Mouse (Mus musculus) olfactory bulb, adult 2 months (tissue): ENCODE data around the gene Zfr2. TPM values are rescaled to one million over a fixed set of nuclear protein-coding genes. Genes with fewer than 3 reads are reported as not detected.

Source experiments
- H3K27ac ChIP-seq: fragments of 200-500 bp; 2 replicates; pipeline ENCODE4 v1.5.1; 2012; ENCODE audit warnings: low read depth, low read length; ENCODE audit not compliant: insufficient read depth
- H3K4me1 ChIP-seq: fragments of 200-500 bp; 2 replicates; pipeline ENCODE4 v1.6.1; 2012; ENCODE audit warnings: low read length; ENCODE audit not compliant: control insufficient read depth, insufficient read depth
- H3K4me3 ChIP-seq: fragments of 200-500 bp; 2 replicates; pipeline ENCODE4 v1.5.1; 2012; ENCODE audit warnings: mild to moderate bottlenecking, low read depth, low read length, moderate library complexity; ENCODE audit not compliant: insufficient read depth
- CTCF ChIP-seq: fragments of 200-500 bp; IDR thresholded peaks from 2 replicates; pipeline ENCODE4 v1.5.1; 2012; ENCODE audit warnings: low read depth, mild to moderate bottlenecking, low read length, moderate library complexity; ENCODE audit not compliant: insufficient read depth
- POLR2A ChIP-seq: fragments of 200-500 bp; IDR thresholded peaks from 2 replicates; pipeline ENCODE4 v1.6.1; 2012; ENCODE audit warnings: mild to moderate bottlenecking, low read depth, low read length, moderate library complexity; ENCODE audit not compliant: insufficient read depth
- WGBS: fragments of 180-500 bp; shearing (Covaris S2); methylation state at CpG from one replicate; pipeline ENCODE4 v1.1.7; 2018; 5-methylcytosine and 5-hydroxymethylcytosine counted together
- polyA plus RNA-seq: library from polyadenylated mRNA; stranded (reverse); fragments of >200 nt; gene quantifications from 2 replicates; pipeline ENCODE4 v1.2.4, GENCODE M21; 2012; ENCODE audit warnings: low replicate concordance; ENCODE audit not compliant: missing spikeins, insufficient read depth, insufficient read length

The Zfr2 gene
- polyA plus RNA-seq, 1 experiment = not detected

DNA sequence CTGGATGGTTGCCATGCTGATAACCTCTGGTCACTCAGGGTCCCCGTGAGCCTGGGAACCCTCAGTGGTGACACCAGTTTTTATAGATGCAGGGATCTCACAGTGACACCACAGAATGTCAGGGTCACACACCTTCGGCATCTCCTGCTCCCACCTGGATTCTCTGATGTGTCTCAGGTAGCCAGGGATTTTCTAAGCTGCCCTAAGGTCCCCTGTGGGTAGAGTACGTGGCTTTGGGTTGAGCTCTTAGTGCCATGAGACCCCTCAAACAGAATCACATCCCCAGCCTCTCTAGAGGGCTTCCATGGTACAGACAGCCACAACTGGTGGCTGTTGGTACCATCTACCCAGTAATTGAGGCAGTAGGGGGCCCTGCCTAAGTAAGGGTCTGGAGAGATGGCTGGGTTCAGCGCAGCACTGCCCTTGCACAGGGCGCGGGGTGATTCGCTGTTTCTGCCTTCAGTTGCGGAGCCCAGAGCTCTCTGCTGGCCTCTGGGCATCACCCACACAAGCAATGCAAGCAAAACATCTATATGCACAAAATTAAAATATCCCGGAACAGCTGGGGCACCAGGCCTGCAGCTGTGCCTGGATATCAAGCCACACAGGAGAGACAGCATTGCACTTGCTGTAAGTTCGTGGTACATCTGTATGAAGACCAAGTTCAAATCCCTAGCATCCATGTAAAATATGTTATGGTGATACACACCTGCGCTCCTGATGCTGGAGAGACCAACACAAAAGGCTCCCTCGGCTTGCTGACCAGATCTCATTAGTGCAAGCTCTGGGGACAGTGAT lies 3.7 kb downstream of the Zfr2 start:
- Histone ChIP-seq H3K4me1 (peaks cover 33% of the 10 kb centered on the region), H3K27ac (no peak overlapping the region), H3K4me3 (no peak overlapping the region)
- WGBS = 71% methylated on average over 12 of the region's 12 CpGs
- no peak for TF ChIP-seq POLR2A
- no peak for TF ChIP-seq CTCF

DNA sequence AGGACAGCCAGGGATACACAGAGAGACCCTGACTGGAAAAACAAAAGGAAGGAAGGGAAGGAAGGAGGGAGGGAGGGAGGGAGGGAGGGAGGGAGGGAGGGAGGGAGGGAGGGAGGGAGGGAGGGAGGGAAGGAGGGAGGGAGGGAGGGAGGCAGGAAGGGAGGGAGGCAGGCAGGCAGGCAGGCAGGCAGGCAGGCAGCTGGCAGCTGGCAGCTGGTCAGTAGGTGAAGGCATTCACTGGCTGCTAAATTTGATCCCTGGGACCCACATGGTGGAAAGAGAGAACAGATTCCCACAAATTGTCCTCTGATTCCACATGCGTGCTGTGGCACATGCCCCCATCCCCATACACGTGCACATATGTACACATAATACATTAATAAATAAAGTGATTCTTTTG lies 5.7 kb downstream of the Zfr2 start:
- TF ChIP-seq CTCF (no peak), POLR2A (no peak)
- 84% methylated on average over 2 of the region's 2 CpGs for WGBS
- H3K4me3 ChIP-seq = no peak overlapping the region
- peaks cover 26% of the 10 kb centered on the region for H3K4me1 ChIP-seq
- H3K27ac ChIP-seq = no peak overlapping the region

DNA sequence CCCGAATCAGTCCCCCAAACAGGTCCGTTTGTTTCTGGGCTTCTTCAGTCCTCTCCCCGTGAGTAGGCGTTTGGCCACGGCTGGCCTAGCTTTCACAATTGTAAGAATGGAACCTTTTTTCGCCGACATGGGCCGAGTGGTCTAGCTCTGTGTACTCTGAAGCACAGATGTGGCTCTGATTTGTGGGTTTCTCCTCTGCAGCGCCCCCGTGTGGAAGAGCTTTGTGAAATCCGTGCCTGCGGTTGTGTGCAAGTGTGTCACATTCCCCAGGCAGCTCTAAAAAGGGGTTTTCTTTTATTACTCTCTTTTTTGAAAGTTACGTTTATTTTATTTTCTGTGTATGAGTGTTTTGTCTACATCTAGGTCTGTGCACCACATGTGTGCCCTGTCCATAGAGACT lies 7.9 kb downstream of the Zfr2 start:
- H3K27ac ChIP-seq = no peak overlapping the region
- TF ChIP-seq POLR2A (no peak), CTCF (peak; percentile 55)
- H3K4me1 ChIP-seq = peaks cover 31% of the 10 kb centered on the region
- 23% methylated on average over 13 of the region's 13 CpGs for WGBS
- no peak overlapping the region for H3K4me3 ChIP-seq

DNA sequence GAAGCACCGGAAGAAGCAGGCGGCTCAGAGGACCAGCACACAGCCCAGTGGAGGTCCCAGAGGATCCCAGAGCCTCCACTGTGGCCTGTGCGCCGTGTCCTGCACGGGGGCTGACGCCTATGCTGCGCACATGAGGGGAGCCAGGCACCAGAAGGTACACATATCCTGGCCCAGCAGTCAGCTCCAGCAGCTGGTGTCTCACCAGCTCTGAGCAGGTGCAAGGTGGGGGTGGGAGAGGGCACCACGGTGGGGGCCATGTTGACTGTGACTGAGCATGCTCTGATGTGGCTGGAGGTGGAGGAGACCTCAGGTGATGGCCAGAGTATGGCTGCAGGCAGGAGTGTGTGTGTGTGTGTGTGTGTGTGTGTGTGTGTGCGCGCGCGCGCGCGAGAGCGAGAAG lies 9.1 kb downstream of the Zfr2 start:
- Histone ChIP-seq H3K27ac (no peak overlapping the region), H3K4me1 (peaks cover 23% of the 10 kb centered on the region), H3K4me3 (no peak overlapping the region)
- no peak for TF ChIP-seq POLR2A
- TF ChIP-seq CTCF = no peak
- WGBS = 93% methylated on average over 16 of the region's 16 CpGs

DNA sequence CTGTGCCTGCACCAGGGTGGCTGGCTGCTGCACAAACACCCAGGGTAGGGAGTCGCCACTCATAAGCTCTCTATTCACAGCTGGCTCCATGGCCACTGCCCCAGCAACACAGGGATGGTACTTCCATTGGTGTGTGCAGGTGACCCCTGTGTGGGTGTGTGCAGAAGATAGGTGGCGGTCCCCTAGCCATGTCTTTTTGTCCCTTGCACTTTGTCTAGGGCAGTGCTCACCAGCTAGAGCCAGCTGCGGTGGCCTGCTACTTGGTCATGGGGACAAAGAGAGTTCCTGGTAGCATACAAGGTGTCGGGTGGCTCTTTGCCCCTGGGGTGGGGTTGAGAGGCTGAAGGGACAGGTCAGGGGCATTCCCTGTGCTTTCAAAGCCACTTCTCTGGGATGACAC lies 11.2 kb downstream of the Zfr2 start:
- WGBS = 90% methylated on average over 4 of the region's 4 CpGs
- H3K27ac ChIP-seq = no peak overlapping the region

DNA sequence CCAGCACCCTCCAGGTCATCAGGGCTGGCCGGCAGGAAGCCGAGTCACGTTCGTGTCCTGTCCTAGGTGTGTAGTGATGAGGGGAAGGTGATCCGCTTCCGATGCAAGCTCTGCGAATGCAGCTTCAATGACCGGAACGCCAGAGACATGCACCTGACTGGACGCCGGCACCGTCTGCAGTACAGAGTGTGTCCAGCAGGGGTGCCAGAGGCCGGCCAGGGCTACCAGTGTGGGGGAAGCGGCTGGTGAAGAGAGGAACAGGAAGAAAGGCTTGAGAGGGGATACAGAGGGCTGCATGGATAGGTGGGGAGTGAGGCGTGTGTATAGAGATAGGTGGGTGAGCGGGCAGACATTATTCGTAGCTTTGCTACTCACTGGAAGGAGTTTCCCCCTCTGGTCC lies 11.6 kb downstream of the Zfr2 start:
- TF ChIP-seq CTCF (peak; percentile 74), POLR2A (no peak)
- no peak overlapping the region for H3K27ac ChIP-seq
- H3K4me3 ChIP-seq = no peak overlapping the region
- peaks cover 11% of the 10 kb centered on the region for H3K4me1 ChIP-seq
- 9% methylated on average over 17 of the region's 17 CpGs for WGBS

More for the DNA sequence above, 11.2 kb downstream of the Zfr2 start:
- H3K4me1 ChIP-seq = peaks cover 11% of the 10 kb centered on the region
- H3K4me3 ChIP-seq = no peak overlapping the region
- TF ChIP-seq POLR2A = no peak
- TF ChIP-seq CTCF = no peak

DNA sequence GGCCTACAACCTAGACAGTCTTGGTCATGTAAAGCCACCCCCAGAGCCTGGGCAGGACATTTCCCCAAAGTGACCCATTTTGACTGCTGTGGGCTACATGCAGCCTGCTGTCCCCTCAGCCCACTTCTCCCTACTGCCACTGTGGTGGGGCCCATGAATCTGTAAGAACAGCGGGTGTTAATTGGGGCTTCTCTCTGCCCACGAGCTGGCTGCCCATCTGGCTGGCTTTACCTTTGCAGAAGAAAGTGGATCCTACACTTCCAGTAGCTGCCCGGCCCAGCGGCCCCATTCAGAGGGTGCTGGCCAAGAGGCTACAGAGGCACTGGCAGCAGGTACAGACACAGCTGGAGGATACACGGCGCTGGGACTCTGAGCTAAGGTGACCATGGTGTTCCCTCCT lies 12.2 kb downstream of the Zfr2 start:
- H3K27ac ChIP-seq = no peak overlapping the region
- H3K4me3 ChIP-seq = no peak overlapping the region
- peaks cover 11% of the 10 kb centered on the region for H3K4me1 ChIP-seq
- WGBS = 87% methylated on average over 6 of the region's 6 CpGs
- no peak for TF ChIP-seq POLR2A
- TF ChIP-seq CTCF = no peak

DNA sequence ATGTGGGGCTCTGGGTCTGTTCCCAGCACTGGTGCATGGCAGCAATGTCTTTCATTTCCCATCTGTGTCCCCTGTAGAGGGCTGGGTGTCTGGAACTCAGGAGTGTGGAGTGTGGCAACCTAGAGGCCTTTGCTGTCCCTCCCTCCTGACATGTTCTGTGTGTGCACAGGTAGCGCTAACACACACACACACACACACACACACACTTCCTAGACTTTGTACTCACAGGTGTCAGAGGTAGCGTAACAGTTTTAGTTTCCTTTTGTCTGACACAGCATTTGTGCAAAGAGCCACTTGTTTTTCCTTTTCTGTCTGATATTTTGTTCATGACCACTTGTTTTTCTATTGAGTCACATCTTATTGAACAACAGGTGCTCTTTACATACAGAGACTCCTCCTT lies 14.8 kb downstream of the Zfr2 start:
- WGBS = 93% methylated on average over 2 of the region's 2 CpGs
- peaks cover 21% of the 10 kb centered on the region for H3K4me1 ChIP-seq
- H3K27ac ChIP-seq = no peak overlapping the region
- TF ChIP-seq POLR2A (no peak), CTCF (no peak)
- H3K4me3 ChIP-seq = no peak overlapping the region

DNA sequence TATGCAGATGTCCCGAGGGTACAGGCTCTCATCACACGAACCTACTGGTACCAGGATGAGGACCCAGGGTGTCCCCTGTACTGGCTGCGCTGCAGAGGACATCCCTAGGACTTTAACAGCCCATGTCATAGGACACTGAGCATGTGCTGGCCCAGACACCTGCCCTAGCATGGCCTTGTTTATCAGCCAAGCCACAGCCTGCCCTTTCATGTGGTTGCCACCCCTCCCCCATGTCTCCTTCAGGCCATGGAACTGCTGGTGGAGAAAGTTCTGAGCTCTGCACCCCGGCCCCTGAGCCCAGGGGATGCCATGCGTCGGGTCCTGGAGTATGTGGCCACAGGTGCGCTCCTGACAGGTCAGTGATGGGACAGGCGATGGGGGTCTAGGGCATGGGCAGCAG lies 16.5 kb downstream of the Zfr2 start:
- no peak overlapping the region for H3K27ac ChIP-seq
- 84% methylated on average over 8 of the region's 8 CpGs for WGBS
- TF ChIP-seq CTCF = no peak
- H3K4me3 ChIP-seq = no peak overlapping the region
- peaks cover 29% of the 10 kb centered on the region for H3K4me1 ChIP-seq
